Mouse (Mus musculus) embryo, embryonic 11 days (tissue): ENCODE data around the gene Tfb1m.

Source experiments
- DNase-seq: peaks from one replicate; pipeline ENCODE4 v3.0.0-alpha.2; 2015

Tfb1m gene

DNA sequence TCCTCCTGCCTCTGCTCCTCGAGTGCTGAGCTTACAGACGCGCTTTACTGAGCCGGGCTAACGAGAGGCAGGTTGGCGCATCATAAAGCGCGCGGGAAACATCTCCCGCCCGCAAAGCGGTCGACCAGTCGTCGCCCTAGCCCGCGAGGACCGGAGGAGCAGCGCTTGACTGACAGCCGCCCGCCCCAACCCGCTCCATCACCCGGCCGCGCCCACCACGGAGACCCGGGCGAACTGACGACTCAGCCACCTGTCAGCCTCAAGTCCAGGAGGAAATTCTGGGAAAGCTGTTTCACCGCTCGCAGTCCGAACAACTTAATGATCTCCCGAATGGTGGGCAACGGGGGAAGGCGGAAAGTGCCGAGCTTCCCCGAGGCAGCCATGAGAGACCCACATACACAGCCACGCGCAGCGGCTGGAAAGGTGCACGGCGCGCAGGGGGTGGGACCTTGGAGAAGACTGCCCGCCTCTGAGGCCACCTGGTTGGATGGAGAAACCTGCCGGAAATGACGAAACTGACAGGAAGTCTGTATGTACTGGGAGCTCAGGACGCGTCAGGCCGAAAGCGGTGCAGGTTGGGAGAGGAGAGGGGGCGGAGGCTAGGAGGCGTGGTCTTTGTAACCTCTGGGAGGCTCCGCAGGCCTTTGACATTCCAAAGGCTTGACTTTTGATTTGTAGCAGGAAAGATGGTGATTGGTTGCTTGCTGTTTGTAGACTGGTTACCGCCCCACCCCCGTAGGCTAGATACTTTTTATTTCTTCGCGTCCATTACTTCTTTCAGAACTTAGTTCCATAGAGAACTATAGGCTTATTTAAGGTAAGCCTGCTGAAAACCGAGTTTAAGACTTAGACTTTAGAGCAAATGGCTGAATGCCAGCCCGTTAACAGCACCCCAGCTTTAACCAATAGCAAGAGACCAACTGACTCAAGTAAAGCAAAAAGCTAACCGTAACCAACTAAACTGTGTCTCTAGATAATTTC lies at the start of gene Tfb1m:
Gene Tfb1m (minus strand): TSS at position 451 of the 981 bp plus-strand sequence.
- peak; percentile 99 for DNase-seq

DNA sequence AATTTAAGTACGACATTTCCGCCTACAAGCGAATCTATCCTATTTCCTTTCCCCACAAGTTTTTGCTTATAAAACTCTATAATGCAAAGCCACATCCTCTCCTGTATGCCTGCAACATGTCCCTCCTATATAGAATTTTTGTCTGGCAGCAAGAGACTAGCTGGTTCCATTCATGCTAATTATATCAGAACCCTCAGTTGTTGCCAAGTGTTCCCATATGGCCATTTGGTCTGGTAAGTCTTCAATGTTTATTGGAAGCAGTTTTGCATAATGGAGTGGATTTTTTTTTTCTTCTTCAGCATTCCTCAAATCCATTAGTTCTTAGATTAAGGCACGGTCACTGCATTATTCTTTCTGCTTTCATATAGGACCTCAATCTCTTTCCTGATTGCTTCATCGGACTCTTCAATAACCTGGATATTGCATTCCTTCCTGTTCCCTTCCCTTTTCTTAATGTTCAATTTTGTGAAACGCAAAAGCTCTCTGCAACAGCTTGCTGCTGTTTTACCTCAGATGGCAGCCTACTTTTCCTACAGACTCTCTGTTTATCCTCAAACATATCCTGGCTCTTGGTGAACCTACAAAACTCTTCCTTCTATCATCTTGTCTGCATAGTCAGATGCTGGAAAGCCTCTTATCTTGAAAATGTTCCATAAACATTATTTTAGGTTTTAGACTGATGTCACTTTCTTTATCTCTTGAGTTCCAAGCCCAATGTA lies 45.5 kb upstream of the Tfb1m start:
- DNase-seq, result no peak

DNA sequence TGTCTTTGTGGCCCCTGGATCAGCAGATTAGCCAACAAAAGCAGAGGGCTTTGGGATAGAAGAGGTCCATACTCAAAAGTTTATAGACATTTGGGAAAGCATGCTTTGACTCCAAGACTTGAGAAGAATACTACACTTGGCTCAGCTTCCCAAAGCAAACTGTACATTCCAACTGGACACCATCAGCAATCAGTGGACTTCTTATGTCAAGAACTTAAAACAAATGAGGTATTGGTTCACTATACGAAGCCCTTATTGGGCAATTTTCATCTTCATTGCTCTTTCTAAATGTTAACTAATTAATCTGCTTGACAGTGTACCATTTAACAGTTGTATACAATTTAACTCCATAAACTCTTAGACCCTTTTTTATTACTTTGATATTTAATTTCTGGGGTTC lies 40.8 kb upstream of the Tfb1m start:
- no peak for DNase-seq

DNA sequence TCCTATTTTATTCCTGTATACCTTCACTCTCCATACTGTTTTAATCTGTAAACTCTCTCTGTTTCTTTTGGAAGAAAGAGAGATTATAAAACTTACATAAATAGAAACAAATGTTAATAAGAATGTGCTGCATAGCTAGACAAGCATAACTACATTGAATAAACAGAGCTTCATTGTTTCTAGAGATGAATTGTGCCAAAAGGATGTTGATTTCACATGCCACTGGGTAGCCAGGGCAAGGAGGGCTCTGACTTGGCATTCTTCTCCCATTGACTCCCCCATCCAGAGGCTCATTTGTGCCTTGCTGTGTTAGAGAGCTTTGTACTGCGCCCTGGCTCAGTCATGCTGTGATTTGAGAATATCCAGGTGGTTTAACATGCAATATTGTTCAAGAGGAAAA lies 40.3 kb upstream of the Tfb1m start:
- no peak for DNase-seq

DNA sequence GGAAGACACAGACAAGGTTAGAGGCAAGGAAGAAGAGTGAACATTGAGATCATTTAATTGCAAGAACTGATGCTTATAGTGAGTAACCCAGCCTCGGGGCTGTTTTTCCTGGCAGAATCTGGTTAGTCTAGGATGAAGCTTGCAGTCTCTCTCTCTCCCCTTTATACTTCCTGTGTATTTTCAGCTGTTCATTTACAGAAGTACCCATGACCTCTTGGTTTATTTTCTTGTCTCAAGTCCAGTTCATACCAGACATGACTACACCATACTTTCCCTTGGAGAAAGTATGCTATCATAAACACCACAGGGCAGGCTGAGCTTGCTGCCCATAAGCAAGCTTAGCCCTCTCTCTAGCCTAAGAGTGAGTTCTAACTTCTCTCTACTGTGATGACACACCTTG lies 39.5 kb upstream of the Tfb1m start:
- DNase-seq, result no peak

DNA sequence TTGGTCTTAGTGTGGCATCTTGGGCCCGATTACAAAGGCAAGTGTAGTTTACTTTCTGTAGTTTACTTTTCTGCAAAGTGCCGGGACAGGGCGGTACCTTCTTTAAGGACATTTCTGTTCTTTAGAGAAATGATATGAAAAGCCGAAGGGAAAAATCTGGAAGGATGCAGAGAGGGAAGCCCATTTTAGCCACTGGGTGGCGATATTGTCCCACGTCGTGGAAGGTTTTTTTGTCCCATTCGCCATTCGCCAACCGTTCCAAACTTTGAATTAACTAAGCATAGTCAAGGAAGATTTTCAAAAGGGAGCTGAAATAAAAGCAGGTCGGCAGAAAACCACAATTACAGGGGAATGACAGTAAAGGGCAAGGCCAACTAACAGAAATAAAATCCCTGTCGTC lies 13.3 kb upstream of the Tfb1m start:
- DNase-seq, result peak; percentile 85

DNA sequence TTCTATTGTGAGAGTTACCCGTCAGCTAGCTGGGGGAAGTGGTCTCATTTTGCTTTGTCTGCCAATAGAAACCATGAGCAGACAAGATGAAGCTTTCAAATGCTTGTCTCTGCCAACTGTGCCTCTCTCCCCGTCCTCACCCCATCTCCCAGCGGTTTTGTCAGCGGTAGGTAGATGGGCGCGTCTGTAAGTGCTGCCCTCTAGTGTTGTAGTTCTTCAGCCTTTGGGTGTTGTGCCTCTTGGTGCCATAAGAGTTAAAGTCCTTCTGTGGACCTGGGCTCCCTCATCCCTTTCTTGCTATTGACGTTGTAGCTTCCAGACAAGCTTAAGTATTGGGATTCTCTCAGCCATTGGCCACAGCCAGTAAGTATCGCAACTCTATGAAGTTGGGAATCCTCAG lies 4.8 kb upstream of the Tfb1m start:
- DNase-seq, result no peak

DNA sequence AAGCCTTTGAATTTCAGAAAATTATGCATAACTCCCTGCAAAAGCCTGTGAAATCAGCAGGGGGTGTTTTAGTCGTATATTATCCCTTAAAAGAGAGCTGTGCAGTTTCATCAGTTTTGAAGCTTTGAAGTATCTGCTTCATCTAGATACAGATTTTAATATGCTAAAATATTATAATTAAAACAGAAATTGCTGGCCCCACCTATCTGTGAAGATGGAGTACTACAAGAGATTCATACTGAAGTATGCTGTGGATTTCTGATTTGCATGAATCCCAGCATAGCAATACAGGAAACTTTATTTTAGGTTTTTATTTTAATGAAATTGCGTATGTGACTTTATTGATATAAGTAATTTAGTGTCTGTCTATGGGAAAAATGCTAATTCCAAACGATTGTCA lies 3.0 kb upstream of the Tfb1m start:
- peak; percentile 9 for DNase-seq

DNA sequence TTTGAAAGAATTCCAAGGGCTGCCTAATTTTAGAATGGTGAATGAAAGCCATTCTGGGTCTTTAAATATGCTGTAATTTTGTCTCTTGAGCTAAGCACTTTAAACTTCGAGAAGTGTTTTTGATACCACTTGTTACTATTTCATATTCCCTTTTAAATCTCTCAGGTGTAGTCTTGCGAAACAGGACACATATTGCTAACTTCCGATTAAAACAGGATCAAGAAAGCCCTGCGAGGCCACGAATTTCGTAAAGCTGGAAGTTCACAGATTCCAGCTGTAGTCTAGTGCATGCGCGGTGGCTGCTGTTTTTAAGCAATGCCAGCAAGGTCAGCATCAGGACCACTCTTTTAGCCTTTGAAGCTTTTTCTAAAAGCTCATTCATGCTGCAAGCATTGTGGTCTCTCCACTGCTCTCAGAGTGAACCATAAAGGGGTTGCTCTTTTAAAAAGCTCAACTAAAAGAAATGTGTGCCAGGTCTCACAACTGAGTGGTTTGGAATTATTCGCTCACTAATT lies 832 bp upstream of the Tfb1m start:
- peak; percentile 34 for DNase-seq

DNA sequence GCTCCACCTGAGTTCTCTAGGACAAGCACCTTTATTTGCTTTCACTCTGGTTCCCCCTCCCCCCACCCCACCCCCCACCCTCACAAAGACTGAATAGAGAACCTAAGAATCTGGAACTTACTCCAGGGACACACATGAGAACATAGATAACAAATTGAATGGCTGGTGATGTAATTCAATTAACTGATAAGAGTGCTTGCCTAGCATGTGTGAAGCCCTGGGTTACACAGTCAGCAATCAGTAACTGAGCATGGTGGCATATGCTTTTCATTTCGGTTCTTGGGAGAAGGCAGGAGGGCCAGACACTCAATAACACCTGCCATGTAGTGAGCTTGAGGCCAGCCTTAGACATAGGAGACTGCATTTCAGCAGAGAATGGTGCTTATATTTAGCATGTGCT lies 1.3 kb downstream of the Tfb1m start:
- peak; percentile 7 for DNase-seq

DNA sequence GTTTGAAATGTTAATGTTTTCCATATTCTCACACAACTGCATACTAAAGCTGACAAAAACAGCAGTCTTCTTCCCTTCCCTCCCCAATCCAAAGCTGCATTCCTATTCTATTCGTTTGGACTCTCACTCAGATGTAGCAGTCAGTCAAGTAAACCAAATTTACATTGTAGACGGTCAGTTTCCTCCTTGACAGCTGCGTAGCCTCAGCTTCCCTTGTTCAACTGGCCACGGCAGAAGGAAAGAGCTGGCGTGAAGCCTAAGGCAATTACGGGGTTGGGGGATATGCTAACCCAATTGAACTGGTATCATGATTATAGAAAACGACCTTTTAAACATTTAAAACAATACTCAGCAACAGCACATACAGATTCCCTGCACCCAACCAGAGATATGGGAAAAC lies 9.9 kb downstream of the Tfb1m start:
- DNase-seq, result no peak

DNA sequence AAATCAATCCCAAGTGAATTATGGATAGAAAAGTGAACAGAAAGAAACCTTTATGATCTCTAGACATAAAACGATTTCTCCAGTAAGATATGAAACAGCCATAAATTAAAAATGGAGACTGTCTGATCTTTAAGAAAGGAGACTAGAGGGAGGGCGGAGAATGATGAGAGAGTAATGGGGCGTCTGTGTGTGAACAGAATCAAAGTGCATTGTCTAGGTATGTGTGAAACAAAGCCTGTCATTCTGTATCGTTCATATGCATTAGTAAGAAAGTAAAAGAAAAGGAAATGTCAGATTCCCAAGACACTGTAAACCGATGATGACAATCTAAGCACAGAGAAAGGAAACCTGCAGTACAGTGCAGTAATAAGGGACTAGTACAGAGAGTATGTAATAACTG lies 16.5 kb downstream of the Tfb1m start:
- DNase-seq, result no peak

DNA sequence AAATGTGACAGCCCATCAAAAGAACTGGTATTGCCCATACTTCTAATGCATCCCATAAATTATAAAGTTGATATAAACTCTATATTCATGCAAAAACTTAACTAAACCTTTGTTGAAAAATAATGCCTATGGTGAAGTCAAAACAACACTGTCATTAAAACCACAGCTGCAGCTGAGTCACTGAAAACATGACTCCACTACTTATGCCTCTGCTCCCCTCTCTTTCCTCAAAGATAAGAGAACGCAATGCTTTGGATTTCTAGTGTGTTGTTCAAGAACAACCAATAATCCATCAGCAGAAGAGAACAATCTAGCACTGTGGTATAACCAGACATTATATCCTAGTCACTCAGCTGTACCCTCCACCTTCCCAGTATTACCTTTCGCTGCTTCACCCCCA lies 17.3 kb downstream of the Tfb1m start:
- no peak for DNase-seq

DNA sequence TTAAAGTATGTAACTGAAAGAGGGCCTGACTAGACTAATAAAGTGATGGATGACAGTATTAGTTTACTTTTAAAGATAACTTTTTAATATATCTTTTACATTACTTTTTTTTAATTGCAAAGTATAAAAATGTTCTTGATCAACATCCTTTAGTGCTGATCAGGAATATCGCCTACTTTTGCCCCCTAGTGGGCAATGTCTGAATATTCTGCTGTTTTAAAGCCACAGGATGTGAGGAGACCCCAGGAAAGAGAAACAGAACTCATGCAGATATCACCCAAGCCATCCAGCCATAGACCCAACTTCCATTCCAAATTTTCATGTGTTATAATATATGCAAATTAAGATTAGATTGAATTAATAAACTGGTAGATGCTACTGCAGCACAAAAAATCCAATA lies 24.2 kb downstream of the Tfb1m start:
- peak; percentile 58 for DNase-seq

DNA sequence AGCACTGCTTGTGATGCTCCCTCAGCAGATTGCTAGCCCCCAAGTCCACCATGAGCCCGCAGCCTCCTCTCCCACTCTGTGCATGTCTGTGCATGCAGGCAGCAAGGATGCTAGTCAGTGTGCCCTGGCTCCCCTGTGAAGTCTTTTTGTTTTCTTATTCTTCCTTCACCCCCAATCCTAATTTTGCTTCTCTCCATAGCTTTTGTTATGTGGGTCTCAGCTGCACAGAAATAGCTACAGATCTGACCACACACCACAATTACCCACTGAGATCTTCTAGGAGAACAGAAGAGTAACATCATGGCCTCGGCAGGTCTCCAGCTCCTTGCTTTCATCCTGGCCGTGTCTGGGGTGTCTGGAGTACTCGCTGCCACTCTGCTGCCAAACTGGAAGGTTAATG lies 25.3 kb downstream of the Tfb1m start, which contains the start of gene Cldn20:
Gene Cldn20 (plus strand): TSS at position 301 of the 400 bp plus-strand sequence.
- no peak for DNase-seq

DNA sequence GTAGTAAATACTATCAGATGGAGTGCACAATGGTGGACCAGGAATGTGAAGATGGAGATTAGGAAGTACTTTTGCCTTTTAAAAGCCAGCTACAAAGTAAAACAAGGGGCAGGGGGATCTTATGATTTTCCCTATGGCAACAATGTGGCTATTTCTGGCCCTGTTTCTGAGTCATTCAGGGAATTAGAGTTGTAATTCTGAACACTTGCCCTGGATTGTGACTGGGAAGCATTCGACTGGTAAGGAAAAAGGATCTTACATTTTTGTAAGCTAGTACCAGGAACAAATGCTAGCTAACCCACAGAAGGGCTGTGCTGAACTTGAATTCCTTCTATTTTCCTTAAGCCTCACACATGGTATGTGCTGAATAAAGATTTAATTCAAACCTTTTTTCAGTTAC lies 25.9 kb downstream of the Tfb1m start:
- DNase-seq, result no peak

DNA sequence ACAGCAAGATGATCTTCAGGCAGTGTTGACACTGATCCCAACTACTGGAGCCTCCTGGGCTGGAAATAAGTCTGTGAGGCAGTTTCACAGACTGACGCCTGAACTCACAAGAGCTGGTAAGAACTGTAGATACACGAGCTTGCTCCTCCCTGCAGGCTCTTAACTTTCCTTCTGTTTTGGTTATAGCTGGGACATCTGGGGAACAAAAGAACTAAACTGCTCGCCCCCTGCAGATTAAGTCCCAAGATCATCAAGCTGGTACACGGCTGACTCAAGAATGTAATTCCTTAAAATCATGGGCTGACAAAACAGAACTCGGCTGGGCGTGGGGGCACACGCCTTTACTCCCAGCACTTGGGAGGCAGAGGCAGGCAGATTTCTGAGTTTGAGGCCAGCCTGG lies 27.0 kb downstream of the Tfb1m start:
- DNase-seq, result no peak

DNA sequence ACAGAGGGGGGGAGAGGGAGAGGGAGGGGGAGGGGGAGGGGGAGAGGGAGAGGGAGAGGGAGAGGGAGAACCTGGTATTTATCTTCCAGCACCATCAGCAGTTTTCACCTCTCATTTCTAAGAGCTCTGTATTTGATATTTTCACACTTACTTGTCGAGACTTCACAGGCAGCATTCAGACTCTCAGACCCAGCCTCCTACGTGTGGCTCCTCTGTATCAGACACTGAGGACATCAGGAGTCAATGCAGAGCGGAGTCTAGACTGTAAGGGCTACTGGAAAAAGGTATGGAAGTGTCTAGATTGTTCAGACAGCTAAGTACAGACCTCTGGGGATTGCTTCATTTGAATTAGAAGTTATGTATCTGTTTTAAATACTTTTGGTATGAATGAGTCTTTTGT lies 28.1 kb downstream of the Tfb1m start:
- DNase-seq, result no peak

DNA sequence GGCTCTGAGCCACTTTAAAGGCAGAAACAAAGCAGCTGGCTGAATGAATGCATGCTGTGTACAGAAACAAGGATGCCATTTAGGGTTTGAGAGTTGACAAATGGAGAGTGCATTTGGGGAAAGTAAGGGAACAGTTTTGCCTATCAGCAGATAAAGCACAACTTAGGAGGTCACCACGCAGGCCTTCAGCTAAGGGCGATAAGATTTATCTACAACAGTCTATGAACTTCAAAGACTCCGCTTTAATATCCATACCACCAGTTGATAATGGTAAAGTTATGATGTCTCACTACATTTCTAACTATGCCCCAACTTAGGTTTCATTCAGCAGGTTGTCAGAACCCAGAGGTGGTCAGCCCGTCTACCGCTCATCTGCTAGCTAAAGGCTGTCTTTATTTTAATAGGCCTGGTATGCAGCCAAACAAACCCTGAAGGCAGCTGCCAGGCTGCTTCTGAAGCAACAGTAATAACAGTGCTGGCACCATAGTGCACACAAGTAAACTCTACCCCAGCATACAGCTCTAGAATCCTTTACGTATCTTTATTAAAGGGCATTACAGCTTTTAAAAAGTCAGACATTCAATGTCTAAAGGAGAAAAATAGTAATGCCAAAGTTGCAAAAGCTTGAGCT lies 29.6 kb downstream of the Tfb1m start:
- DNase-seq, result no peak

DNA sequence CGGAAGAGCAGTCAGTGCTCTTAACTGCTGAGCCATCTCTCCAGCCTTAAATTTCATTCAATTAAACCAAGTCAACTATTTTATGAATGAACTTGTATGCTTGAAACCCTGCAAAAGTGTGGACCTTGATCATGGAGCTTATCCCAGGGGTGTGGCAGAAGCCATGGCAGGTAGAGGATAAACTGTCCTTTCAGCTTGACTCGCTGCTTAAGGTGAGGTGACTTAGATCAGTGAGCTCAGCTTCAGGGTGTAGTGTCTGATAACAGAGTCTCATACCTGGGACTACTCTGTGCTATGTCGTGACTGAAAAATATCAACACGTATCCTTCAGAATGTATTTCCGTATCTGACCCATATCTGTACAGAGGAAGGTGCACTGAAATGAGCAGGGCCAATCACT lies 37.2 kb downstream of the Tfb1m start:
- no peak for DNase-seq

DNA sequence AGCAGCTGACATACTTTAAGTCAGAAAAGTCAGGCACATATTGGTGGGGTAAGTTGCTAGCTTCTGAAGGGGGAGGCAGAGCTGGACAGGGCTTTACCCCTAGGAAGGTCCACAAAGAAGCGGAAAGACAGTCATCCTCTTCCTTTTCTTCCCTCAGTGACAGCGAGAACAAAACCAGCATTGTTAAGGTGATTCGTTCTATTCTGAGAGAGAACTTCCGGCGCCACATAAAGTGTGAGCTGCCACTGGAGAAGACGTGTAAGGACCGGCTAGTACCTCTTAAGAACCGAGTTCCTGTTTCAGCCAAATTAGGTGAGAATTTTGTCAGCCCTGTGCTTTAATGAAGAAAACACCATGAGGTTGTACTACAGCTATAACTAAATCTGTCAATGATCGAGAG lies 41.2 kb downstream of the Tfb1m start:
- DNase-seq, result peak; percentile 10

DNA sequence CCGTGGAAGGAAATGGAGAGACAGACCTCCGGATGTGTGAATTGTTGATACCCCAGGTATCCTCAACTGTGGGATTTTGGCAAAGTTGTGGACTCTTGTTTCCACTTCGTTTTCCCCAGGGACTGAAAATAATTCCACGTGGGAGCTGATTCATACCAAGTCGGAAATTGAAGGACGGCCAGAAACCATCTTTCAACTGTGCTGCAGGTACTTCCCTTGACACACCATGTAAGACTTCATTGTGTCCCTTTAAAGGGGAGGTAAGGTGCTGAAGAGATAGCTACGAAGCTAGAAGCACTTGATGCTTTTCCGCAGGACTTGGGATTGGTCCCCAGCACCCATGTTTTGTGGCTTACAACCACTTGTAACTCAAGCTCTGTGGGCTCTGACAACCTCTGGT lies 41.7 kb downstream of the Tfb1m start:
- DNase-seq, result no peak

DNA sequence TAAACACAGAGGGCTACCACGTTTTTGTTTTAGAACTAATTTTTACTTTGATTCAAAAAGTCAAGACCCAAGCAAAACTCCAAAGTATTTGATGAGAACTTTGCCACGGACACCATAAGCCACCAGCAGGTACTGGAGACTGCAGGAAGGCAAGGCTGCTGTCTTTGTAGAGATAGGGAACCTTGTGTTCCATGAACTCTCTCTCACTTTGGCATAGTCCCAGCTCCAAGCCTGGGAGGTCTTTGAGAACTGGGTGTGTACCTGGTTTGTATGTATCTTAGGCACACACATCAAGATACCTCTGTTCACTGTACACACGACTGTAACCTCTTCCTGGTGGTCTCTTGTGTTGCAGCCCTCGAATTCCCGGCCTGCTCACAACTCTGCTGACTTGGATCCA lies 43.3 kb downstream of the Tfb1m start:
- no peak for DNase-seq
